Mouse (Mus musculus) bone marrow macrophage, adult 2 months (primary cell): Measurements from ENCODE around the gene Tbata.

Experiments used
- CTCF ChIP-seq: IDR thresholded peaks from 2 replicates; pipeline ENCODE4 v1.5.1; 2012; ENCODE audit warnings: low read depth, mild to moderate bottlenecking, low read length, moderate library complexity
- POLR2A ChIP-seq: IDR thresholded peaks from 2 replicates; pipeline ENCODE4 v1.6.1; 2012; ENCODE audit warnings: mild to moderate bottlenecking, low read depth, low read length, borderline replicate concordance

DNA sequence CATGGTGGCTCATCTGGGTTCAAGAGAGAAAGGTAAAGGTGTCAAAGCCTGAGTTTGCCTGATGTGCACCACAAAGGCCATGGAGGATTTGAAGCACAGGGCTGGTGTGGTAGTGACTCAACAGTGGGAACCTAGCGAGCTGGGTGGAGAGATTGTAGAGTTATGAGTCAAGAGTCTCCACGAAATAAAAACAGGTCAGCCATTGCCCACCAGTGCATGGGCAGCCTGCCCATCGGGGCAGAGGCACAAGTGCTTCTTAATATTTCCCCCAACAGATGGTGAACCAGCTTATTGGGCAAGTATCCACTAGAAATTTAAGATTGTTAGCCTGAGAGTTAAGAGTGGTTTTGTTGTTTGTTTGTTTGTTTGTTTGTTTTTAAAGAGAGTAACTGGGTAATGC lies 40.8 kb upstream of the Tbata start:
- TF ChIP-seq CTCF (no peak), POLR2A (no peak)
